Mouse (Mus musculus) lung, postnatal 0 days (tissue): ENCODE measurements around the gene Cars2. TPM values are rescaled to one million over a fixed set of nuclear protein-coding genes. Genes with fewer than 3 reads are reported as not detected.
A peak's percentile ranks its signal among the peaks of the same experiment; 100 is the strongest.
"Not testable (repeated sequence)": the region's sequence is repeated elsewhere in the genome, so short reads cannot be mapped to it uniquely, and the experiment has no call there.

Experiments
- ATAC-seq: fragments of 200-750 bp; cut with Nextera tagmentation; 2 replicates; pipeline ENCODE4 v1.8.0; 2017; ENCODE audit warnings: moderate library complexity
- DNase-seq: peaks from one replicate; pipeline ENCODE4 v3.0.0-alpha.2; 2016; ENCODE audit warnings: low spot score
- H3K27ac ChIP-seq: fragments of 300-500 bp; sonication (generic); 2 replicates; pipeline ENCODE4 v1.5.1; 2014; ENCODE audit warnings: antibody characterized with exemption, mild to moderate bottlenecking, low read length, mixed read lengths
- H3K27me3 ChIP-seq: fragments of 300-500 bp; sonication (generic); replicated peaks from 2 replicates; pipeline ENCODE4 v1.6.1; 2014; ENCODE audit warnings: low read length, mixed read lengths; ENCODE audit not compliant: insufficient read depth
- H3K36me3 ChIP-seq: fragments of 300-500 bp; sonication (generic); 2 replicates; pipeline ENCODE4 v1.6.1; 2014; ENCODE audit warnings: low read length, mixed read lengths; ENCODE audit not compliant: insufficient read depth
- H3K4me1 ChIP-seq: fragments of 300-500 bp; sonication (generic); 2 replicates; pipeline ENCODE4 v1.6.1; 2014; ENCODE audit warnings: antibody characterized with exemption, low read depth, low read length, mixed read lengths; ENCODE audit not compliant: insufficient read depth
- H3K4me2 ChIP-seq: fragments of 300-500 bp; sonication (generic); replicated peaks from 2 replicates; pipeline ENCODE4 v1.6.1; 2014; ENCODE audit warnings: low read depth, mild to moderate bottlenecking, low read length, moderate library complexity, mixed read lengths
- H3K4me3 ChIP-seq: fragments of 300-500 bp; sonication (generic); 2 replicates; pipeline ENCODE4 v1.5.1; 2014; ENCODE audit warnings: low read depth, low read length
- H3K9ac ChIP-seq: fragments of 300-500 bp; sonication (generic); replicated peaks from 2 replicates; pipeline ENCODE4 v1.6.1; 2014; ENCODE audit warnings: low read depth, mild to moderate bottlenecking
- H3K9me3 ChIP-seq: fragments of 300-500 bp; sonication (generic); 2 replicates; pipeline ENCODE4 v1.6.1; 2016; ENCODE audit warnings: low read length, mixed read lengths
- CTCF ChIP-seq: IDR thresholded peaks from 2 replicates; pipeline ENCODE4 v1.5.1; 2016; ENCODE audit warnings: antibody characterized with exemption, mild to moderate bottlenecking
- EP300 ChIP-seq: IDR thresholded peaks from 2 replicates; pipeline ENCODE4 v1.6.1; 2016; ENCODE audit warnings: antibody characterized with exemption, mild to moderate bottlenecking, control low read depth
- WGBS: fragments of 180-500 bp; shearing (Covaris S2); extraction: QIAGEN DNeasy Blood & Tissue Kit; methylation state at CpG from one replicate; pipeline ENCODE4 v1.1.7; 2014; 5-methylcytosine and 5-hydroxymethylcytosine counted together
- polyA plus RNA-seq: library from polyadenylated mRNA; unstranded; fragments of >200 nt; fragmentation: Nextera tagmentation; extraction: Ambion mirVana; gene quantifications from 2 replicates; pipeline ENCODE4 v1.2.1, GENCODE M21; 2015

Gene Cars2
- polyA plus RNA-seq, 1 experiment from 2014 or later = 13.7 TPM

DNA sequence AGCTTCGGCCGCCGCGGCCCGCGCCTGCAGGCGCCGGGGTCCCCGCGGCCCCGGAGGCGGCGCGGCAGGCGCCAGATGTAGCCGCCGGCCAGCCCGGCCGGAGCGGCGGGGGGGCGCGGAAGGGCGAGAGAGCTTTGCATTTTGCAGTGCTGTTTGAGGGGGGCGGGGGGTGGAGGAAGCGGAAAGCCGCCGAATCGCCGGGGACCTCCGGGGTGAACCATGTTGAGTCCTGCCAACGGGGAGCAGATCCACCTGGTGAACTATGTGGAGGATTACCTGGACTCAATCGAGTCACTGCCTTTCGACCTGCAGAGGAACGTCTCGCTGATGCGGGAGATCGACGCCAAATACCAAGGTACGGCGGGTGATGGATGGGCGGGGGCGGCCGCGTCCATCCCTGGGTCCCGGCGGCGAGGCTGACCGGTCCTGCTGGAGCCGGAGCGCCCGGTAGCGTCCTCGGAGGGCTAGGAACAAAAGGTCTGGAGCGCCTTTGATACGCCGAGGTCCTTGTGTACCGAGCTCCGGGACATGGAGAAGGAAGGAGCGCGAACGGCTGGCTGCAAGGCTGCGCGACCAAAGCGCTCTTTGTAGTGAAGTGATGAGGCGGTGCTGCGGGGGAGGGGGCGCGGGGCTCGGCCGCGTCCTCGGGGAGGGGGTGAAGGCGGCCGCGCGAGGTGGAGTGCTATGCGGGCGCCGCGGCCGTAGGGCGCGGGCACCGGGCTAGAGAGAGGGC, 6.3 kb upstream of the Cars2 start:
- DNase-seq = peak; percentile 43
- Histone ChIP-seq H3K4me1 (0 out of 2 replicates have a peak, but pooled peaks cover 7% of the 10 kb centered on the region), H3K4me3 (peak overlapping the region; percentile 86), H3K36me3 (peaks cover 3% of the 10 kb centered on the region; the same call in 1 of the 2 replicates), H3K9me3 (no peaks in the 10 kb centered on the region), H3K27me3 (no peaks in the 10 kb centered on the region), H3K27ac (peak overlapping the region; percentile 98), H3K9ac (peak overlapping the region; percentile 72), H3K4me2 (peak overlapping the region; percentile 83)
- WGBS = 1% methylated on average over 75 of the region's 85 CpGs
- no peak for ATAC-seq
- no peak for TF ChIP-seq CTCF
- no peak for TF ChIP-seq EP300

DNA sequence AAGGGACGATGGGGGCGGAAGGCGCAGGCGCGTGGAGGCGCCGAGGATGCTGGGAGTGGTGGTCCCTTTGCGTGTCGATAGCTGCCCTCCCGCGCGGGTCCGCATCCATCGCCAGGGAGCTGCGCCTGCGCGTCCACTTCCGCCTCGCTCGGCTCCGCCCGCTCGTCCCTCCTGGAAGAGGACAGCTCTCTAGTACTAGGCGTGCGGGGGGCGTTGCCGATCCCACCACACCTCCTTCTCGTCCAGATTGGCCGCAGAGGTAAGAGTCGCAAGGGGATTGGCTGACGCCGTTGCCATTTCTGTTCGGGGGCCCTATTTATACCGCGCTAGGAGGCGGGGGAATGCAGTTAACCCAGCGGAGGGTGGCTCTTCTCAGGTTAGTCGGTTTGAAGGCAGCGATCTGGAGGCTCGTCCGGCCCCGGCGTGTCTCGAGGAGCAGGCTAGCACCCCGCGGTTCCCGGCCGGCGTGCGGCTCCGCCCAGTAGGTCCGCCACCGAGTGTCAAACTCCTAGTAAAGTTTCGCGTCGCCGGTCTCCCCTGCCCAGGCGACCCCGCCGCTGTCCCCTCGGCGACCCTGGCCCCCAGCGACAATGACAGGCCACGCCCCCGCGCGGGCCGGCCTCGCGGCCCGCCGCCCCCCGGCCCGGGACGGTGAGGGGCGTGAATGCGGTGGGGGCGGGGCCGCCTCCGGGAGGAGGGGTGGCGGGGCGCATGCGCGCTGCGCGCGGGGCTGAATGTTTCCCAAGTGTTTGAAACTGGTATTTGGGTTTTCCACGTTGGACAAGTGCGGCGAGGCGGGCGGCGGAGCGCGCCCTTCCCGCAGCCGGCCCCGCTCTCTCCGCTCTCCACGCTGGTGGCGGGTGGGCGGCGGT, 5.4 kb upstream of the Cars2 start:
- no peaks in the 10 kb centered on the region for H3K27me3 ChIP-seq
- peak overlapping the region; percentile 83 for H3K4me2 ChIP-seq
- H3K9me3 ChIP-seq = no peaks in the 10 kb centered on the region
- H3K4me1 ChIP-seq = 0 out of 2 replicates have a peak, but pooled peaks cover 7% of the 10 kb centered on the region
- ATAC-seq (peak; percentile 85), DNase-seq (peak; percentile 100)
- no peaks in the 10 kb centered on the region for H3K36me3 ChIP-seq
- peak overlapping the region; percentile 98 for H3K27ac ChIP-seq
- TF ChIP-seq EP300 (no peak; the same call in 1 of the 2 replicates), CTCF (no peak)
- peak overlapping the region; percentile 72 for H3K9ac ChIP-seq
- peak overlapping the region; percentile 86 for H3K4me3 ChIP-seq
- under 1% methylated on average over 80 of the region's 103 CpGs for WGBS

DNA sequence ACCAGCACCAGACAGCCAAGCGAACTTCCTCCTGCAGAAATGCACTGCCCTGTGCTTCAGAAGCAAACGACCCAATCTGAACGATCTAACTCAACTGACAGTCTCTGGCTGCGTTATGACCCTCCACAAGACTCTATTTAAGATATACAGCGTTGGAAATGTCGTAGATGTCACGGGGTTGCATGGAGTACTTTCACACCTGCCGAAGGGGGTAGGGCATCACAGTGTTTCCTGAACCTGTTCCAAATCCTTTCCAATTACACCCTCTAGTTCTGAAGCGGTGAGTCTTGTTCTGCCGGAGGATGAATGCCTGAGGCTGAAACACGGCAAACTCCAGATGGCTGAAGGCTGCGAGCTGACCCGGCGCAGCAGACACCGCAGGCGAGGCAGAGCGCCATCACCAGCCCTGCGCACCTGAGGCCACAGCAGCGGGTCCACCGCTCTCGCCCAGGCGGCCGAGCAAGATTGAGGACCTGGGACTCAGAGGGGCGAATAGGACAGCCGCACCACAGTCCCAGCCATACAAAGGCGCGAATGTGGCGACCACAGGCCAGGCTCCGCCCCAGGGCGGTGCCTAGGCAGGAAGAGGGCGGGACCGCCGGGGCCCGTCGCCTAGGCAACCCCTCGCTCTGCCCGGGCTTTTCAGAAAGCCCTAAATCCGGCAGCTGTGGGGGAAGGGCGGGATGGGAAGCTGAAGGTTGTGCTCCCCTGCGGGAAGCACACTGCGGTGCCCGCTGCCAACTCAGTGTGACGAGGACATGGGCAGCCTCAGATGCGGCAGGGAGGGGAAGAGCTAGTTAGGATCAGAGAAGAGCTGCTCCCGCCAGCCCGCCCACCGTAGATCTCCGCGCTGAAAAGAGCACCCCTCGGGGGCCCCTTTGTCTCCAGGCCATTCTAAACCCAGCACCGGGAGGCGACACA, 4.5 kb upstream of the Cars2 start, which contains the start of gene Ing1:
TSS of gene Ing1 (plus strand) at position 773 of the 921 bp plus-strand sequence.
- Histone ChIP-seq H3K9ac (peak within 1 kb of the TSS; percentile 72), H3K4me3 (peak within 1 kb of the TSS; percentile 86), H3K27me3 (no peaks in the 10 kb centered on the region), H3K9me3 (no peaks in the 10 kb centered on the region), H3K4me1 (peaks cover 4% of the 10 kb centered on the region; the same call in 1 of the 2 replicates), H3K4me2 (peak within 1 kb of the TSS; percentile 83), H3K36me3 (no peaks in the 10 kb centered on the region), H3K27ac (peak within 1 kb of the TSS; percentile 98)
- TF ChIP-seq EP300 (peak; percentile 2; the same call in 1 of the 2 replicates), CTCF (no peak; the same call in 1 of the 2 replicates)
- ATAC-seq (peak; percentile 62), DNase-seq (peak; percentile 96)
- under 1% methylated on average over 50 of the region's 52 CpGs for WGBS

DNA sequence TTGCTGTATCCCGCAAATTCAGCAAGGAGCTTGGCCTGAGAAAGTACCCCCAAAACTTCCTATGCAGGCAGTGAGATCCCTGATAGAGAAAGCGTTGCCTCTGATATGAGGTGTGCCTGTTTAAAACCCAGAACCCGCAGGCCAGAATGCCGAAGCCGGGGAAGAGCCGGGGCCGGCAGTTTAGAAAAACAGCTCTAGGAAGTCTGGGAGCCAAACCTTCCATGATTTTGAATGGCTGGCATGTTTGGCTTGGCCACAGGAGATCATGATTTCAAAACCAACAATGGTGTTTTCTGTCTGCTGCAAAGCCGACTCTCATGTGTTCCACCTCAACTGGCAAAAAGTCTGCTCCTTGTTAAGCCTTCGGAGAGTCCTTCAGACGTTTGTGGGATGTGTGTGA, 1.8 kb upstream of the Cars2 start:
- Histone ChIP-seq H3K4me2 (no peak overlapping the region), H3K9ac (no peak overlapping the region), H3K27ac (no peak overlapping the region), H3K4me1 (no peaks in the 10 kb centered on the region; the same call in 1 of the 2 replicates), H3K27me3 (no peaks in the 10 kb centered on the region), H3K9me3 (no peaks in the 10 kb centered on the region), H3K4me3 (no peak overlapping the region), H3K36me3 (no peaks in the 10 kb centered on the region)
- DNase-seq (no peak), ATAC-seq (no peak)
- WGBS = 81% methylated on average over 10 of the region's 10 CpGs
- no peak for TF ChIP-seq EP300
- TF ChIP-seq CTCF = no peak

DNA sequence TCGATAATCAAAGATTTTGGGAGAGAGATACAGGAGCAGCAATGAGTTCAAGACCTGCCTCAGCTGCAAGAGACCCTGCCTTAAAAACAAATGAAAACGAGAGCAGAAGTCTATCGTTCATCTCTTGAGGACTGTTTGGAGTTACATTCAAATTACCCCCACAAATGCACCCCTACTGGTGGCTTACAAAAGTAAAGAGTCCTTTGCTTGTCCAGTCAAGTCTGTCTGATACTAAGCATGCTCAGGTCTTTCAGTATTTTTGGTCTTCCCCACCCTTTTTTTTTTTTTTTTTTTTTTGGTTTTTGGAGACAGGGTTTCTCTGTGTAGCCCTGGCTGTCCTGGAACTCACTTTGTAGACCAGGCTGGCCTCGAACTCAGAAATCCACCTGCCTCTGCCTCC, 914 bp upstream of the Cars2 start:
- H3K36me3 ChIP-seq, H3K4me1 ChIP-seq, DNase-seq, H3K27me3 ChIP-seq, H3K4me3 ChIP-seq, ATAC-seq, H3K4me2 ChIP-seq, H3K9ac ChIP-seq, H3K27ac ChIP-seq, H3K9me3 ChIP-seq: not testable (repeated sequence)
- TF ChIP-seq CTCF = peak; percentile 29
- 78% methylated on average over 3 of the region's 4 CpGs for WGBS
